Mouse (Mus musculus) E14TG2a.4 (cell line): ENCODE results near the gene Pga5.
A peak's percentile ranks its signal among the peaks of the same experiment; 100 is the strongest.

ENCODE experiments used
- CTCF ChIP-seq: conservative IDR thresholded peaks from 2 replicates; pipeline ENCODE4 v1.5.1; 2014; ENCODE audit warnings: low read length
- POU5F1 ChIP-seq: IDR thresholded peaks from 2 replicates; pipeline ENCODE4 v1.6.1; 2014; ENCODE audit warnings: low read length, borderline replicate concordance

GRCm38 (mm10) chr19:10676656-10677055 is 1.2 kb downstream of the Pga5 start:
- peak; percentile 13; the same call in 1 of the 2 replicates for TF ChIP-seq CTCF
- no peak for TF ChIP-seq POU5F1
